Mouse (Mus musculus) heart, postnatal 36 days (tissue): ENCODE data around the gene Vps41. TPM values are rescaled to one million over a fixed set of nuclear protein-coding genes. Genes with fewer than 3 reads are reported as not detected.

ENCODE experiments used
- DNase-seq, 2 experiments: peaks; one replicate each; pipeline ENCODE4 v3.0.0; 2021 to 2022
- intact Hi-C: fragments of 180-260 bp; cut with DNase I; formaldehyde crosslinking; loops from one replicate; pipeline ENCODE4 v1.15.1; 2025
- total RNA-seq, 2 experiments: library from RNA; stranded (reverse); gene quantifications; 2 replicates each; pipeline ENCODE4 v1.2.3; 2021

Vps41 gene
- 10 to 100 TPM; 33.1 to 35.1 TPM for total RNA-seq

DNA sequence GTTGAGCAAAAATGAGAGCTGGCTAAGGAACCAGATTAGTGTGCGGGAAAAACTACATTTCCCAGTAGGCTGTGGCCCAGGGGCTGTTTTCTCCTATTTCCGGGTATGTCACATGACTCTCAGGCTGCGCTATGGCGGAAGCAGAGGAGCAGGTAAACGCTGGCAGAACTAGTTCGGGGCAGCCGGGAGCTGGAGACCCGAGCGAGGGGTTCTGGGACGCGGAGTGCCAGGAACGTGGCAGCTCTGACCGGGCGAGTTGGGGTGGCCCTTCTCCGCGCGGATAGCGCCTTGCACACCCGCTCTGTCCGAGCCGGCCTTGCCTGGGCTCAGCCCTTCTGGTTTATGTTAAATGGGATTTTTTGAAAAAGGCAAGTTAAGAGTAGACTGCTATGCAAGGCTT lies at the start of gene Vps41:
TSS of gene Vps41 (plus strand) at position 102 of the 400 bp plus-strand sequence.
- DNase-seq, result peak; percentile 63 to 76
- intact Hi-C loops, result no loop called here

DNA sequence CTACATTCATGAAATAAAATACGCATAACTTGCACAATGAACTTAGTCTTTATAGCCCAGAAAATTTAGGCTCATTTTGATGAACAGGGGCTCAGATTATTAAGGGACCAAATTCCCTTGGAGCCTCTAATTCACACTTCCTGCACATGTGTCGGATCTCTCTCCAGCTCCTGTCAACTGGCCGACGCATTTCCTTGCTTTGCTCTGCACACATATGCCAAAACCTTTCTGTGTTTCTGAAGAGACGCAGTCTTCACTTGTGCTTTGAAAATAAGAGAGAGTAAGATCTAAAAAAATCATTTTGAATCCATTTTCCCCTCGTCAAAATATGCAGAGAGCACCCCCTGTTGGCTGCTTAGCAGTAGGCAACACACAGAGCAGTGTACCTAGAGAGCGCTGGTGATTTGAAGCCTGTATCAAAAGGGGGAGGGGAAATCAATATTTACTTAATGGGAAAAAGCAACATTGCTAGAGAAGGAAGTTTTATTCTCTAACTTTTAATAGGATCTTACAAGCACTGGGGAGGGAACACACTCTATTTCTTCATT lies 18.5 kb upstream of the Vps41 start:
- DNase-seq, result no peak
- intact Hi-C loops, result loop anchor here (5.0 to 10.0 kb wide), 2 partner anchors 109 to 644 kb away; no protein-coding TSS in a partner anchor

GRCm38 (mm10) chr13:18711685-18712084 lies 5.4 kb upstream of the Vps41 start:
- DNase-seq, result no peak
- intact Hi-C loops, result no loop called here

DNA sequence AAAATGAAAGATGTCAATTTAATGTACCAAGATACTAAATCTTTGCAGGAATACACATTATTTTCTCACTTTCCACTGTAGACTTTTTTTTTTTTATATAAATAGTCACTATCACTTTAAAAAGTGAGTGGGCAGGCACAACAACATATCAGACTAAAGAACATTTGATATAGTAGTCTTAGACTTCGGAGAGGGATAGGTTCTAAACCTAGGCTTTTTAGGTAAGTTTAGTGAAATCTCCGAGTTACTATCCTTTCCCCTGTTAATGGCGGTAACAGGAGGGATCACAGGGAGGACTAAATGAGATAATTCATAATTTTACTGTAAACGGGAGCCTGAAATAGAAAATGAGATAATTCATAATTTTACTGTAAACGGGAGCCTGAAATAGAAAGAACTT lies 379 bp upstream of the Vps41 start:
- intact Hi-C loops, result no loop called here
- DNase-seq, result no peak

DNA sequence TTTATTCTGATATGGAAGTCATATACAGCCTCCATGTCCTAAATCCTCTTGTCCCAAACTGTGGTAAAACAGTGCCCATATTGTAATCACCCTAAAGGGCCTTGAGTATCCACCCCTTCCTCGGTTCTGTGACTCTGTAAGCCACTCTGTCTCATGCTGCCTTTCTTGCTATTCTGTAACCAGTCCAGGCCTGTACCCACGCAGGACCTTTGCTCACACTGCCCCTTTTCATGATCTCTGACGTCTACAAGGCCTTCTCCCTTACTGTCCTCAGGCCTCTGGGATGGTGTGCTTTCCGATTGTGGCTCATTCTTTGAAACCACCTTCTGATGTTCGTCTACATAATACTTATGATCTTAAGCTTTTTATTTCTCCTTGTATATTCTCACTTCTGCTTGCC lies 1.4 kb downstream of the Vps41 start:
- no peak for DNase-seq
- intact Hi-C loops, result no loop called here

DNA sequence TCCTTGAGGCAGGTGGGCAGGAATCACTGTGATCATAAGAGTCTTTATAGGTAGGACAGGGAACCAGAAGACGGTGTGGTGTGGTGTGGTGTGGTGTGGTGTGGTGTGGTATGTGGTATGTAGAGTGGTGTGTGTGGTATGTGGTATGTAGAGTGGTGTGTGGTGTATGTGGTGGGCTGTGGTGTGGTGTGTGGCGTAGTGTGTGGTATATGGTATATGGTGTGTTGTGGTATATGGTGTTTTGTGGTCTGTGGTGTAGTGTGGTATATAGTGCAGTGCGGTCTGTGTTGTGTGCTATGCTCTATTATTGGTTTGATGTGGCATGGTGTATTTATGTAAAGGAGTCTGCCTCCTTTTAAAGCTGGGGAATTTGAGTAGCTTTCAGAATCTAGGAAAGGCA lies 13.6 kb downstream of the Vps41 start:
- DNase-seq, result no peak
- intact Hi-C loops, result no loop called here

DNA sequence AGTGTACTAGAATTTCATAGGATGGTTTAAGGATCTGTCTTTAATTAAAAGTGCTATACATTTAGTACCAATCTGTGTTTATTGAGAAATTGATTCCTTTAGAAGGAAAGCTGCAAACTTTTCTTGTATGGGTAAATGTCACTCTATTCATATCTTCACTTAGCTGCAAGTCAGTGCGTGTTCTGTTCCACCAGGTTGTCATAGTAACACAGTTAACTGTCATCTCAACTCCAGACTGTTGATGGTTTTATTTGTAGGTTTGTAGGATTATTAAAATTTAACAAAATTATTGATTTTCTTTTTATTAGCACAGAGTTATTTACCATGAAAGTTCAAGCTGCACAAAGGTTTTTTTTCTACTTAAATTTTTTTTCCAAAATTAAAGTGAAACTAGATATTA lies 19.5 kb downstream of the Vps41 start:
- intact Hi-C loops, result no loop called here
- no peak for DNase-seq

DNA sequence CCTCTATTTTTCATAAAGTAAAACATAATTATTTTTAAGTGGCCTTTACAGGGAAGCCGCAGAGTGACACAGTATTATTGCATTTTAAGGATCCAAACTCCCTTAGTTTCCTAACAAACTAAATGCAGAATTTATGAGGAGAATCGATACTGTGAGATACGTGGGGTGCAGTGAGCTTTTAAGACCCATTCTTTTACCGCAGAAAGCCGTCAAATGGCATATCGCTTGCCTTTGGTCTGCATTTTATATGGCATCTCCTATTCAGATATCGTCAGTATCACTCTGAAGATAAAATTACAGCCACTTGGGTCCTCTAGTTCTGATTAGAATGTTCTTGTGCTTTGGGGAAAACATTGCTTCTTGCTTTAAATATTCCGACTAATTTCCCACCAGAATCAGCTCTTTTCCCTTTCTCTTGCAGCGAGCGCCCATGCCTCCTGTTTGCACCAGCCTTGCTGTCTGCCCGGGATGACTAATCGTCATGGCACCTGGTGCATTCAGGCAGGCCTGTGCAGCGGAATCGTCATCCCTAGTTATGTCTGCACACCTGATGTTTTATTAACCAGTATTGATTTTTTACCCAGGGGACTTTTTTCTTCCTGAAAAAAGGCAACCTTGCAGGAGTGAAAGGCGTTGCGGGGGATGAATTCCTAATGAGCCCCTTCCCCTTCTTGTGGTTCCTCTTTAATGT lies 26.6 kb downstream of the Vps41 start:
- DNase-seq, result no peak
- intact Hi-C loops, result no loop called here

DNA sequence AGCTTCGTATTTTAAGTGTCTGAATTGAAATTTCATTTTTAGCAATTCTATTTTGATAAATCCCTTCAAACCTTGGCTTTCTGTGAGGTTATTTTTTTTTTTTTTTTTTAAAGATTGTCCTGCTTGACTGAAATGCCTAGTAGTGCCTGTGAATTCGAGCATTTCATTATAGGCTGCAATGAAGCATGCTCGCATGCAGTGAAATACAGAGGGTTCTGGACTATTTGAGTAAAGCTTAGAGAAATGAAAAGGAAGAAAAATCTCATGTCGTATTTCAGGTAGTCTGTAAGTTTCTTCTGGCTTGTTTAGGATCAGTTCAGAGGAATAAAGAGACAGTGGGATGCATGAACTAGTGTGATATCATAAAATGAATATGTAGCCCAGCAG lies 27.2 kb downstream of the Vps41 start:
- intact Hi-C loops, result no loop called here
- no peak for DNase-seq

DNA sequence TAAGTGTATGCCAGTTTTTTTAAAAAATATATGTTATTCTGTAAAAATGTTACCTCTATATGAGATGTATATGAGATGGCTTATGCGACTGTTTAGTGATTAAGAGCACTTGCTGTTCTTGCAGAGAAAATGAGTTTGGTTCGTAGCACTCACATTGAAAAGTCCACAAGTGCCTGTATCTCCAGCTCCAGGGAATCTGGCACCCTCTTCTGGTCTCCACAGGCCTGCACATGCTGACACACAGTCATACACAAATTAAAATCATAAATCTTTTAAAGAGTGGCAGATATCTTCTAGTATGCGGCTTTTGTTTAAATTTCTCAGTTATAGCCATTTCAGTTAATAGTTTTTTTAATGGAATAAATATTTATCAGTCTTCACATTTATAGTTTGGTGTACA lies 40.9 kb downstream of the Vps41 start:
- no peak for DNase-seq
- intact Hi-C loops, result no loop called here

- no peak for DNase-seq
These were observed 42.4 kb downstream of the Vps41 start for GRCm38 (mm10) chr13:18759361-18760056.

GRCm38 (mm10) chr13:18761452-18761851 lies 44.4 kb downstream of the Vps41 start:
- no peak for DNase-seq
- intact Hi-C loops, result no loop called here

More at GRCm38 (mm10) chr13:18759361-18760056, 42.4 kb downstream of the Vps41 start:
- intact Hi-C loops, result no loop called here

- intact Hi-C loops, result no loop called here
These were observed 50.8 kb downstream of the Vps41 start for GRCm38 (mm10) chr13:18767893-18768292.

DNA sequence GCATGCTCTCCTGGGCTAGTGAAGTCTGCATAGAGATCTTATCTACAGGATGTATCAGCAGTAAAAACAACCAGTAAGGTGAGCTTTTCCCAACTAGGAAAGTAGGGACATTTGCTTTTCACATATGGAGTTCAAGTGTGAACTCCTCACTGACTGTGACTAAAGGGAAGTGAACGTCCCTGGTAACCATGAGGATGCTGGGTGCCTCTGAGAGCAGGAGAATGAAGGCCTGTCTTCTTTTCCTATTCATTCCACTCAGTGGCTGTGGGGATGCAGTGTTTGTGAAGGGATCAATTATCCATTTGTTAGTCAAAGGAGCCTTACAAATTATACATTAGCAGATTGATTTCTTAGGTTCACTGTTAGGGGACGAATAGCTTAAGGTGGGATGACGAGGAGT lies 51.4 kb downstream of the Vps41 start:
- no peak for DNase-seq
- intact Hi-C loops, result no loop called here

More at GRCm38 (mm10) chr13:18767893-18768292, 50.8 kb downstream of the Vps41 start:
- DNase-seq, result no peak

DNA sequence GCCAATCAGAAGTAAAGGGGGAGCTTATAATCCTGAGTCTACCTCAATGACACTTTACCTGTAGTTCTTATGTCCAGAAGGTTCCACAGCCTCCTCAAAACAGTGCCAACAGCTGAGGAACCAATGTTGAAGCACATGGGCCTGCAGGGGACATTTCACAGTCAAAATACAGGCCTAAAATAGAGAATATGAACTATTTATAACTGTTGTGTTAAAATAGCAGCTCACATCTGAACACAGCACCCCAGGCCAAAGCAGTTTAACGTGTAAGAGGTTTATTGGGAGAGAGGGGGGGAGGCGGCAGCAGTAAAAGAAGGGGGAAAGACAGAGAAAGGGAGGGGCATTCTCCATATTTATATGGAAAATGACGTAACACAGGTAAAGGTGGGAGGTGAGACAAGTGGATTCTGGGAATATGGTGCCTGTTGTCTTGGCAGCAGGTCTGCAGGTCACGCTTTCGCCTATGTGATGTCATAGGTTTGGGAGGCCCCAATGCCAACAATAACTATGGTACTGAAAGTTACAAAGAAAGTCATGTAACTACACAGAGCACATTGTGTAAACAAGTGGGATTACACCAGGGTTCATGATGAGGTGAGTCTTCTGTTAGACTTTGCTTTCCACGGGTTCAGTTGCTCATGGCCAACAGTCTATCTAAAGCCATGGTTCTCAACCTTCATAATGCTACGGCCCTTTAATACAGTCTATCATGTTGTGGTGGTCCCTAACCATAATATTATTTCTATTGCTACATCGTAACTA lies 56.5 kb downstream of the Vps41 start:
- intact Hi-C loops, result no loop called here
- DNase-seq, result no peak

DNA sequence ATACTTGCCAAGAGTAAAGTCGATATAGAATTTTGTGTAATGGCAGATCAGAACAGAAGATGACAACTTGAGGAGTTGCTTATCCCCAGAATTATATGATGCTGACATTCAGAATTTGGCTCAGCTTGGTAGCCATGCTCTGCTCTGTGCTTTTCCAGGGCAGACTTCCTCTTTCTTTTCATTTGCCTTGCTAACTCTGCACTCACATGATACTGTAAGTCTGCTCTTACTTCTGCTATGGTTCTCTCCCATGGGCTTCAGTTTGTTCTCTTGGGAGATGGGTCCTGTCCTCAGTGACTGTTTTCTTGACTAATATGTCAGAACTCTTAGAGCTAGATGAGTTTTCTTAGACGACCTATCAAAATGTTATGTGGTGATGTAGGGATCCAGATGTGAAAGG lies 64.2 kb downstream of the Vps41 start:
- intact Hi-C loops, result no loop called here
- DNase-seq, result no peak

DNA sequence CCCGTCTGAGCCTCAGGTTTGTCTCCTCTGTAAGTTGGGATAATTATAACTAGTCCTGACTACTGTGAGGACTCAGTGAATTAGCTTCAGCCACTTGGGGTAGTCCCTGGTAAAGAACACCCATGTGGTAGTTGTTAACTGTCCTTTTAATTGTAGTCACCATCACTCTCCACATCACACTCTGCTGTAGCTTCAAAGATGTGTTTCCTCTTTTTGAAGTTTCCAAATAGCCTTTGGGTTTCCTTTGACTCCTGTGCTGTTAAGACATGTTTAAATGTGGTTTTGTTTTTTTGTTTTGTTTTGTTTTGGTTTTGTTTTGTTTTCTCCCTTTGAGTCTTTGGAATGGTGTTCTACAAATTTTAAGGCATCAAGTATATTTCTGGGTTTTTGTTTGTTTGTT lies 68.6 kb downstream of the Vps41 start:
- DNase-seq, result no peak
- intact Hi-C loops, result no loop called here

GRCm38 (mm10) chr13:18788040-18788439 lies 71.0 kb downstream of the Vps41 start:
- no peak for DNase-seq
- intact Hi-C loops, result no loop called here

DNA sequence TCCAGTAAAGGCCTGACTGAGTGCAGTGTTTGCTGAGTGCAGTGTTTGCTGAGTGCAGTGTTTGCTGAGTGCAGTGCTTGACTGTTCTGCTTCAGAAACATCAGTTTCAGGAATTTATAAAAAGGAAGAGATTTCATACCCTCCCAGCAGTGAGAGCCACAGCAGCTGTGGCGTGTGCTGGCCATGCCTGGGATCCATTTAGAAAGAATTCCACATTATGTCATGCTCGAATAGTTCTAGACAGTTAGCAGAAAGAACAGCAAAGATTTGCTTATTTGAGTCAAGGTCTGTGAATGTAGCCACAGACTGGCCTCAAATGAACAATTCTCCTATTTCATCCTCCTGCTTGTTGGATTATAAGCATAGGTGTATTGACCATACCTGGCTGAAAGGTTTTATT lies 71.6 kb downstream of the Vps41 start:
- no peak for DNase-seq
- intact Hi-C loops, result no loop called here

- intact Hi-C loops, result no loop called here
- no peak for DNase-seq
These were observed 72.6 kb downstream of the Vps41 start for GRCm38 (mm10) chr13:18789662-18790061.

- no peak for DNase-seq
These were observed 73.0 kb downstream of the Vps41 start for GRCm38 (mm10) chr13:18790086-18790485.

More at GRCm38 (mm10) chr13:18790086-18790485, 73.0 kb downstream of the Vps41 start:
- intact Hi-C loops, result no loop called here
